Comparison of ENCODE assay signal across 10 mouse cellular contexts in genomic region chr19:50013659-50014058, GRCm38 (mm10).
DNase-seq lines count a peak whose midpoint lies in the region; ATAC-seq and TF ChIP-seq lines count a peak whose summit lies in the region.
"Had no signal": no experiment of that assay in that cellular context is flagged by ENCODE, and none has a peak within 500 bp of the region (broad histone marks: within the 10 kb centered on the region; RNA-seq: fewer than 3 reads in every experiment).

No protein-coding gene starts in this region.

- no peaks in the 10 kb centered on the region for H3K4me1 ChIP-seq in forebrain, embryonic 13.5 days
- H3K4me1 ChIP-seq in forebrain, embryonic 12.5 days = no peaks in the 10 kb centered on the region
- H3K4me1 ChIP-seq in lung, embryonic 14.5 days (ENCODE audit: insufficient read depth) = no peaks in the 10 kb centered on the region
- H3K4me1 ChIP-seq: embryonic facial prominence, embryonic 12.5 days had no signal

- no peaks in the 10 kb centered on the region for H3K27me3 ChIP-seq in forebrain, embryonic 13.5 days
- H3K27me3 ChIP-seq in forebrain, embryonic 12.5 days = no peaks in the 10 kb centered on the region
- H3K27me3 ChIP-seq in lung, embryonic 14.5 days (ENCODE audit: insufficient read depth, low read length) = no peaks in the 10 kb centered on the region
- H3K27me3 ChIP-seq: embryonic facial prominence, embryonic 12.5 days had no signal

- 48% methylated on average over 2 of the region's 2 CpGs for WGBS in forebrain, embryonic 13.5 days
- 42% methylated on average over 2 of the region's 2 CpGs for WGBS in forebrain, embryonic 12.5 days
- WGBS in lung, embryonic 14.5 days = 31% methylated on average over 2 of the region's 2 CpGs

- ATAC-seq in forebrain, embryonic 13.5 days = peak; percentile 86
- no peak for ATAC-seq in forebrain, embryonic 12.5 days (ENCODE audit: low FRiP score)
- peak; percentile 92 for ATAC-seq in lung, embryonic 14.5 days (ENCODE audit: insufficient read depth)
- no peak for ATAC-seq in megakaryocyte-erythroid progenitor cell, adult 5-6 weeks (replicated peaks; ENCODE audit: low FRiP score, low TSS enrichment, poor library complexity, severe bottlenecking)

- H3K9ac ChIP-seq in forebrain, embryonic 13.5 days = no peak overlapping the region
- H3K9ac ChIP-seq in forebrain, embryonic 12.5 days = no peak overlapping the region
- no peak overlapping the region for H3K9ac ChIP-seq in lung, embryonic 14.5 days
- H3K9ac ChIP-seq: embryonic facial prominence, embryonic 12.5 days had no signal

- TF ChIP-seq CTCF in lung, embryonic 14.5 days (IDR thresholded peaks at IDR 0.05; ENCODE audit: low read depth) = no peak

- no peaks in the 10 kb centered on the region for H3K9me3 ChIP-seq in forebrain, embryonic 13.5 days (replicated peaks)
- no peaks in the 10 kb centered on the region for H3K9me3 ChIP-seq in forebrain, embryonic 12.5 days
- no peaks in the 10 kb centered on the region for H3K9me3 ChIP-seq in lung, embryonic 14.5 days (ENCODE audit: low read depth, low read length)
- H3K9me3 ChIP-seq: embryonic facial prominence, embryonic 12.5 days had no signal

- H3K27ac ChIP-seq in forebrain, embryonic 13.5 days = no peak overlapping the region
- no peak overlapping the region for H3K27ac ChIP-seq in forebrain, embryonic 12.5 days
- H3K27ac ChIP-seq in lung, embryonic 14.5 days (ENCODE audit: low read depth) = no peak overlapping the region
- H3K27ac ChIP-seq: embryonic facial prominence, embryonic 12.5 days; kidney, postnatal 0 days had no signal

- H3K4me2 ChIP-seq in forebrain, embryonic 13.5 days = no peak overlapping the region
- no peak overlapping the region for H3K4me2 ChIP-seq in forebrain, embryonic 12.5 days
- no peak overlapping the region for H3K4me2 ChIP-seq in lung, embryonic 14.5 days
- H3K4me2 ChIP-seq: embryonic facial prominence, embryonic 12.5 days had no signal

- peak; percentile 76 for DNase-seq in lung, embryonic 14.5 days
- DNase-seq in lung, postnatal 25 days (ENCODE audit: low spot score) = no peak
- peak; percentile 27 to 38 for DNase-seq in layer of hippocampus, postnatal 10 days (ENCODE audit: low spot score in 2 of 2)
- peak; percentile 57 to 61 for DNase-seq in right cerebral cortex, postnatal 10 days (ENCODE audit: low spot score in 2 of 2)
- no peak for DNase-seq in thymus, adult 18-20 months

- no peak overlapping the region for H3K4me3 ChIP-seq in forebrain, embryonic 13.5 days
- no peak overlapping the region for H3K4me3 ChIP-seq in forebrain, embryonic 12.5 days (replicated peaks)
- H3K4me3 ChIP-seq in lung, embryonic 14.5 days (ENCODE audit: low read depth, low read length) = no peak overlapping the region
- H3K4me3 ChIP-seq: embryonic facial prominence, embryonic 12.5 days had no signal

- no peaks in the 10 kb centered on the region for H3K36me3 ChIP-seq in forebrain, embryonic 13.5 days (ENCODE audit: poor library complexity, severe bottlenecking)
- H3K36me3 ChIP-seq in forebrain, embryonic 12.5 days (replicated peaks) = no peaks in the 10 kb centered on the region
- H3K36me3 ChIP-seq in lung, embryonic 14.5 days (ENCODE audit: insufficient read depth) = no peaks in the 10 kb centered on the region
- H3K36me3 ChIP-seq: embryonic facial prominence, embryonic 12.5 days had no signal

Comparison
In these comparisons a context has a peak if more than half of its experiments do, and no peak if none do; other contexts are left out.
1. ATAC-seq: peak in forebrain, embryonic 13.5 days (single experiment) and lung, embryonic 14.5 days (single experiment); none in forebrain, embryonic 12.5 days (single experiment) and megakaryocyte-erythroid progenitor cell, adult 5-6 weeks (single experiment).
2. DNase-seq: peak in lung, embryonic 14.5 days (single experiment), layer of hippocampus, postnatal 10 days (2 of 2) and right cerebral cortex, postnatal 10 days (2 of 2); none in lung, postnatal 25 days (single experiment) and thymus, adult 18-20 months (0 of 2).